Mouse (Mus musculus): Measurements from ENCODE around the gene Ulk4. TPM values are rescaled to one million over a fixed set of nuclear protein-coding genes. Genes with fewer than 3 reads are reported as not detected.

Ulk4 gene
- polyA plus RNA-seq, 1 experiment from 2014 or later, result 136 TPM

DNA sequence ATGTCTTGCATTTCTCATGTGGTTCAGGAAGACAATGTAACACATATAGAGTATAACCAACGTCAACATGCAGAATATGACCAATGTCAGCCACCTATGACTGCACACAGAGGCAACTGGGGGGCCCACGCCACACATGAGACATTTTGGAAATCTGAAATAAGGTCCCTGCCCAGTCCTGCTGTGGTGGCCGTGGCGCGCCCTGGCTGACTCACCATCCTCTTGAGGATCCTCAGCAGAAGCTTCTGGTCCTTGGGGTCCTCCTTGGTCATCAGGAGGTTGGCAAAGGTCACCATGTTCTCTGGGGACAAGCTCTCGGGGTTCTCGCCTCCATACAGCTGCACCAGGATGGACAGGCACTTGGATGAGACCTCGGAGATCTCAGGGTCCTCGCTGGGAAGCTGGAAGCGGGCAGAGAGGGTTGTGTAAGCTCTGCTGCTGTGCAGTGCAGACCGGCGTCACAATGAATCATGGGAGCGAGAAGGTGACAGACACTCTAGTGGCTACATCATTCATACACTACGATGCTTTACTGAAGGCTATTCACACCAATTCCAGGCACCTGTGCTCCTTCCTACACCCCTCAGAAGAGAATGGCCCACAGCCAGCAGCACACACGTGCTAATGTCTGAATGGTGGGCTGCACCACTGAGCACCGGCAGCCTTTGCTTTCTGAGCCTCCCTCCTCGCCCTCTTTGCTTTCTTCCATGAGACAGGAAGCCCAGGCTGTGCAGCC, 232.4 kb downstream of the Ulk4 start:
- TF ChIP-seq CTCF (IDR thresholded peaks at IDR 0.05; ENCODE audit: low read depth), result no peak
- Histone ChIP-seq H3K4me3 (replicated peaks; ENCODE audit: low read depth, low read length) (no peak overlapping the region), H3K27ac (no peak overlapping the region), H3K36me3 (ENCODE audit: insufficient read depth, low read length) (no peaks in the 10 kb centered on the region), H3K9ac (ENCODE audit: low read depth, low read length) (no peak overlapping the region), H3K27me3 (ENCODE audit: insufficient read depth, low read length) (no peaks in the 10 kb centered on the region), H3K4me1 (replicated peaks; ENCODE audit: insufficient read depth, low read length) (no peaks in the 10 kb centered on the region), H3K9me3 (replicated peaks; ENCODE audit: low read length) (no peaks in the 10 kb centered on the region), H3K4me2 (ENCODE audit: low read length) (no peak overlapping the region)
- no peak for ATAC-seq (replicated peaks; ENCODE audit: low FRiP score, low read depth)
- WGBS, result 77% methylated on average over 17 of the region's 17 CpGs
- no peak for DNase-seq (ENCODE audit: low spot score)

DNA sequence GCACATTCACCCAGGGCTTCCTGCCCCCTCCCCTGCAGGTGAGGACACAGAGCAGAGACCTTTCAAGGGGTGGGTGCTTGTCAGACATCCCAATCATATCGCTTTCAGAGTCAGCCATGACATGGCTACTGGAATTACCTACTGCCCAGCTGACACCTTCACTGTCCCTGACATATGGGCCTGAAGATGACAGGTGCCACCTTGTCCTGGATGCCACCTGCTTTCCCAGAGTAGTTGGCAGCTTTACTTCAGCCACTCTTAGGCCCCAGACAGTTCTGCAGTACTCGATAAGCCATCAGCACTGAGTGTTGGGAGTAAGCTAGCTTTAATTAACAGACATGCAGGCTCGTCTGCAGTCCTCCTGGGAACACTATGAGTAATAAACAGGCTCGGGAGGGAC, 234.0 kb downstream of the Ulk4 start:
- Histone ChIP-seq H3K9me3 (replicated peaks; ENCODE audit: low read length) (no peaks in the 10 kb centered on the region), H3K36me3 (ENCODE audit: insufficient read depth, low read length) (no peaks in the 10 kb centered on the region), H3K27ac (no peak overlapping the region), H3K9ac (ENCODE audit: low read depth, low read length) (no peak overlapping the region), H3K4me3 (replicated peaks; ENCODE audit: low read depth, low read length) (no peak overlapping the region), H3K4me2 (ENCODE audit: low read length) (no peak overlapping the region), H3K27me3 (ENCODE audit: insufficient read depth, low read length) (no peaks in the 10 kb centered on the region), H3K4me1 (replicated peaks; ENCODE audit: insufficient read depth, low read length) (no peaks in the 10 kb centered on the region)
- 90% methylated on average over 4 of the region's 4 CpGs for WGBS
- ATAC-seq (replicated peaks; ENCODE audit: low FRiP score, low read depth) (no peak), DNase-seq (ENCODE audit: low spot score) (no peak)
- TF ChIP-seq CTCF (IDR thresholded peaks at IDR 0.05; ENCODE audit: low read depth), result no peak

DNA sequence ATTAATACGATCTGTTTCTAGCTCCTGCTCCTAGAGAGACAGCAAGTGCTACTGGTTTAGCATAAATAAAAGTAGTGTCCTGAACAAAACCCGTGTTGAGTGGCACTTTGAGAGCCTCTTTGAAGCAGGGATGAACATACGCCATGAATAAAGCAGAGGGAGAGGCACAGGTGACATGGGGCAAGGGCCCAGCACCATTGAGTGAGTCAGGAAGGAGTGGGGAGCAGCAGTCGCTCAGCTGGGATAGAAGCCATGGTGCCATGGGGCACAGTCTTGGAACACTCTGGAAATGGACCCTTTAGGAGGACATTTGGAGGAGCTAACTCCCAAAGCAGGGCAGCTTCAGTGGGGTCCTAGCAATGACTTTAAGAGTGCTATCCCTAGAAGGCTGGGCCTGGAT, 238.6 kb downstream of the Ulk4 start:
- TF ChIP-seq CTCF (IDR thresholded peaks at IDR 0.05; ENCODE audit: low read depth), result no peak
- H3K4me1 ChIP-seq (replicated peaks; ENCODE audit: insufficient read depth, low read length), result no peaks in the 10 kb centered on the region
- no peak overlapping the region for H3K9ac ChIP-seq (ENCODE audit: low read depth, low read length)
- no peaks in the 10 kb centered on the region for H3K36me3 ChIP-seq (ENCODE audit: insufficient read depth, low read length)
- no peak for ATAC-seq (replicated peaks; ENCODE audit: low FRiP score, low read depth)
- H3K4me2 ChIP-seq (ENCODE audit: low read length), result no peak overlapping the region
- no peaks in the 10 kb centered on the region for H3K27me3 ChIP-seq (ENCODE audit: insufficient read depth, low read length)
- 59% methylated on average over 4 of the region's 4 CpGs for WGBS
- no peak overlapping the region for H3K4me3 ChIP-seq (replicated peaks; ENCODE audit: low read depth, low read length)
- H3K27ac ChIP-seq, result no peak overlapping the region
- no peak for DNase-seq (ENCODE audit: low spot score)
- no peaks in the 10 kb centered on the region for H3K9me3 ChIP-seq (replicated peaks; ENCODE audit: low read length)

DNA sequence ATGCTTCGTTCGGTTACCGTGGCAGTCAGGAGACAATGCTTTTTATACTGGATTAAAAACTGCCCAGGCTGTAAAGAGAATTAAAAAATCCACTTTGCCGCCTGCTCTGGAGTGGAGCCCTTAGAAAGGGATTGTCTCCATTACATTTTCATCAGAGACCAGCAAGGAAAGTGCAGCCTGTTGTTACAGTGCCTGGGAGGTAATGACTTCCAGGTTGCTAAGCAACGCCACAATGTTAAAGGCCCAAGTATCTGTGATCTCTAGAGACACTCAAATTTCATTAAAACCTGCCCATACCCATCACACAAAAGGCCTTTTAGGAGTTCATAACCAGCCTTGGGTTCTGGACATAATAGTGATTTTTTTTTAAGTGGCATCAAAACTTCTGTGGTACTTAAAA, 239.0 kb downstream of the Ulk4 start:
- H3K27ac ChIP-seq, result no peak overlapping the region
- no peaks in the 10 kb centered on the region for H3K9me3 ChIP-seq (replicated peaks; ENCODE audit: low read length)
- H3K4me1 ChIP-seq (replicated peaks; ENCODE audit: insufficient read depth, low read length), result no peaks in the 10 kb centered on the region
- DNase-seq (ENCODE audit: low spot score) (no peak), ATAC-seq (replicated peaks; ENCODE audit: low FRiP score, low read depth) (no peak)
- no peaks in the 10 kb centered on the region for H3K27me3 ChIP-seq (ENCODE audit: insufficient read depth, low read length)
- no peaks in the 10 kb centered on the region for H3K36me3 ChIP-seq (ENCODE audit: insufficient read depth, low read length)
- H3K9ac ChIP-seq (ENCODE audit: low read depth, low read length), result no peak overlapping the region
- no peak overlapping the region for H3K4me2 ChIP-seq (ENCODE audit: low read length)
- WGBS, result 61% methylated on average over 5 of the region's 5 CpGs
- no peak for TF ChIP-seq CTCF (IDR thresholded peaks at IDR 0.05; ENCODE audit: low read depth)
- no peak overlapping the region for H3K4me3 ChIP-seq (replicated peaks; ENCODE audit: low read depth, low read length)

DNA sequence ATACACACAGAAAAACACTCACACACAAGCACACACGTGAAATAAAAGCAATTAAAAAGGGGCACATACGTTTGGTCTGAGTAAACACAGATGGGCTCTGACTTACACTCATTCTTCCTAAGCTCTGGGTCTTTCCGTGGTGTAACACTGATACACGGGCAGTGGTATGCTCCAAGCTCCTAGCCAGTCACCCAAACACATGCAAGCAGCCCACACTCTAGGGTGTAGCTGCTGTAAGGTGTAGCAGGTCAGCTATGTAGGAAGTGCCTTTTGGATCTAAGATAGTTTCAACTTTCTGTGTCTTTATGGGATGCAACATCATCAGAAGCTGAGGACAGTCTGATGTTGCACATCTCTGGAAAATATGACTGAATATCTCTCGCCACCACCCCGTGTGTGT, 241.7 kb downstream of the Ulk4 start:
- H3K9ac ChIP-seq (ENCODE audit: low read depth, low read length), result no peak overlapping the region
- DNase-seq (ENCODE audit: low spot score), result no peak
- no peaks in the 10 kb centered on the region for H3K4me1 ChIP-seq (replicated peaks; ENCODE audit: insufficient read depth, low read length)
- H3K36me3 ChIP-seq (ENCODE audit: insufficient read depth, low read length), result no peaks in the 10 kb centered on the region
- no peaks in the 10 kb centered on the region for H3K27me3 ChIP-seq (ENCODE audit: insufficient read depth, low read length)
- 70% methylated on average over 6 of the region's 6 CpGs for WGBS
- ATAC-seq (replicated peaks; ENCODE audit: low FRiP score, low read depth), result no peak
- no peak overlapping the region for H3K27ac ChIP-seq
- H3K4me3 ChIP-seq (replicated peaks; ENCODE audit: low read depth, low read length), result no peak overlapping the region
- no peak for TF ChIP-seq CTCF (IDR thresholded peaks at IDR 0.05; ENCODE audit: low read depth)
- no peaks in the 10 kb centered on the region for H3K9me3 ChIP-seq (replicated peaks; ENCODE audit: low read length)
- no peak overlapping the region for H3K4me2 ChIP-seq (ENCODE audit: low read length)

DNA sequence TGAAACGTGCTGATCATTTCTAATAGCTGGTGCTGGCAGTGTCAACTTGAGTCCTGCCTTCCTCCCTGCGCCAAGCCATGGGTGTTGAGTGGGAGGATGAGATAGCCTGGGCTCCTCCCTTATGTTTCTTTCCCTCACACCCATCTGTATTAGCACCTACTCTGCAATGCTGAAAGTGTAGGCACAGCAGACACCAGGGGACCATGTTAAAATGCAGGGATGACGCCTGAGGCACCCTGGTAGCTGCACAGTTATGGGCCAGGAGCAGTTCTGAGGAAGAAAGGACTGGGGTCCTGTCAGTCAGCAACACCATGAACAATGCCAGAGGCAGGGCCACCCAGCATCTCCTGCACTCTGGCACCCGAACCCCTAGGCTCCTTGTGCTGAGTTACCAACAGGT, 243.4 kb downstream of the Ulk4 start:
- H3K27me3 ChIP-seq (ENCODE audit: insufficient read depth, low read length), result no peaks in the 10 kb centered on the region
- H3K4me1 ChIP-seq (replicated peaks; ENCODE audit: insufficient read depth, low read length), result no peaks in the 10 kb centered on the region
- no peaks in the 10 kb centered on the region for H3K9me3 ChIP-seq (replicated peaks; ENCODE audit: low read length)
- H3K4me3 ChIP-seq (replicated peaks; ENCODE audit: low read depth, low read length), result no peak overlapping the region
- H3K9ac ChIP-seq (ENCODE audit: low read depth, low read length), result no peak overlapping the region
- whole genome bisulfite sequencing, result 74% methylated on average over 4 of the region's 4 CpGs
- DNase-seq (ENCODE audit: low spot score) (no peak), ATAC-seq (replicated peaks; ENCODE audit: low FRiP score, low read depth) (no peak)
- H3K4me2 ChIP-seq (ENCODE audit: low read length), result no peak overlapping the region
- no peak overlapping the region for H3K27ac ChIP-seq
- no peak for TF ChIP-seq CTCF (IDR thresholded peaks at IDR 0.05; ENCODE audit: low read depth)
- H3K36me3 ChIP-seq (ENCODE audit: insufficient read depth, low read length), result no peaks in the 10 kb centered on the region

All from kidney, postnatal 0 days (tissue).